Mouse (Mus musculus): ENCODE results near the gene Ppp6r2.
A peak's percentile ranks its signal among the peaks of the same experiment; 100 is the strongest.

The Ppp6r2 gene

DNA sequence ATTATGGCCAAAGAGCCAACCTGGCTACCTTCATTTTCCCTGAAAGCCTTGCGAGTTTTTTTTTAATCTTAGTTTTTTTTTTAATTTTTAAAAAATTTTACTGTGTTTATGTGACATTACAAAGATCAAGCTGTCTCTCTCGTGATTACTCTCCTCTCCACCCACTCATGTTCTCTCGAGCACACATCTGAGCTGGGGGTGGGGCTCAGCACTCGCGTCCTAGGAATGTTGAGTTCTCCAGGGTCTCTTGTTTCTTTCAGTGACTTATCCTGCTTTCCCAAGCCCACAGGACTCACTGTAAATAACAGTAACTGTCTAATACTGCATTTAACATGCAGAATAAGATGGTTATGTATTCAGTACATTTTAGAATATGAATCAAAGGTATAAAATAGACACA, 53.1 kb downstream of the Ppp6r2 start:
- DNase-seq, result no peak

DNA sequence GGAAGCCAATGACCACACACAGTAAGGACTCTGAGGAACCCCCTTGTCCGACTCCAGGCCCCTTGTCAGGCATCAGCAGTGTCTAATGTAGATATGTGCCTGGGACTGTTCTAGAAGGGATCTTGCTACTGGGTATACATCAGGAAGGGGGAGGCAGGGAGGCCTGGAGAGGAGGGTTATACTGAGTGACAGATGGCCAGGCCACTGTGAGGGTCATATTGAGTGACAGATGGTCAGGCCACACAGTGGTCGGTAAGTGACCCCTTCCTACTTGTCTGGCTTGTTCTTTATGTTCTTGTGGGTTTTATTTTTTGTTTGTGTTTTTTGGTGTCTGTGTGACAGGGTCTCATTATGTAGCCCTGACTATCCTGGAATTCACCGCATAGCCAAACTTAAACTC, 64.1 kb downstream of the Ppp6r2 start:
- peak; percentile 58 for DNase-seq

DNA sequence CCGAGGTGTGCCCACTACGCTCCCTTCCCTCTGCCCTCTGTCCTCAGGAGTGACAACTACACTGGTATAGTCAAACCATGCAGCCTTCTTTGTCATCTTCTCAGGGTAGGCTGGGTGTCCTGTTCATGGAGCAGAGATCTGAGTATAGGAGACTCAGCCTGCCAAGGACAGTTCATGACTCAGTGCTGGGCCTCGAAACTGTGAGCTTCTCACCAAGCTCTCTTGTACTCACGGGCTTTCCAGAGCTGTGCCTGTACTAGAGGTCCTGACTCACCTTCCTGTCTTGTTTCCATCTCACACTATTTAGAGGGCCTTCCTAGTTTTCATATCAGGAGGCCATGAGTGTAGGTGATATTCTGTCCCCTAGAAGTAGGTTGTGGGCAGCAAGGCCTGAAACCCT, 66.0 kb downstream of the Ppp6r2 start:
- no peak for DNase-seq

DNA sequence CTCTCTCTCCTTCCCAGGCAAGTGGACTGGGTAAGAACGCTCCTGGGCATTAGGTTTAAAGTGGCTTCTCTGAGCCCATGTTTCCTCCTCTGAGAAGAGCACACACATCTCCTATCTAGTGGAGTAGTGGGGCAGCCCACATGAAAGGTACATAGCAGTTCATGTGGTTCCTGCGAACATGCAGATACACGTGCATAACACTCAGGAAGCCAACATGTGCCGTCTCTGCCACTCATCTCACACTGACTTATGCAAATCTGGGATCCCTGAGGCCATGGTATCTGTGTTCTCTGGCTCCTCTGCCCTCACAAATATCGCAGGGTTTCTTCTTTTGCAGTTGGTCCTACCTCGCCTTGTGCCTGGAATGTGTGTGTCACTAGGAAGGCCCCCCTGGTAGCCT, 71.2 kb downstream of the Ppp6r2 start:
- DNase-seq, result no peak

DNA sequence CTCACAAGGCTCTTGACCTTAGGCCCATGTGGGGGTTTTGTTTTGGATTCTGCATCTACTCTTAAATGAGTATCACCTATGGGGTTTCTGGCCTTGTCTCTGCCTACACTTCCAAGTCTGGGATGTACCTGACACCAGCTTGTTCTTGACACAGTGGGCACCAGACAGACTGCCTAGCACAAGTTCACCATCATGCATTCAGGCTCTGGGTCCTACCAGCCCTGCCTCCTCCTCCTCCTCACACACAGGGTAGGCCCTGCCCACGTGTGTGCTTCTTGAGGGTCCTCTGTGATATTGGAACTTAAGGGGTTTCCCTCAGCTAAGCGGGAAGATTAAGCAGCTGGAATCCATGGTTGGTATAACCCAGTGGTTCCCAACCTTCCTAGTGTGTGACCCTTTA, 72.7 kb downstream of the Ppp6r2 start:
- no peak for DNase-seq

DNA sequence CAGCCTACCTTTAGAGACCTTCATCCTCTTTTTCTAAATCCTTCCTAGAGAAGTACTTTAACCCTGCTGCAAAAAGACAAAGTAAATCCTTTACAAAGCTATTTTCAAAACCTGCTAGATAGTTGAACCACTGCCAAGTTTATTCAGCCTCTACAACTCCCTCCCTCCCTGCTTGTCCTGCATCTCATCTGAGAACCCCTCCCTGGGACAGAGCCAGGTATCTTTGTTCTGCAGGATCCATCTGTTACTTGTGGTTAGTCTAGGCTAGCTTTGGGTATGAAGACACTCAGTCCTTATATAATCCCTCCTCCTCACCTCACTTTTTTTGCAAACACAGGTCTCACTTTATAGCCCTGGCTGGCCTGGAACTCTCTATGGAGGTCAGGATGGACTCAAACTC, 73.7 kb downstream of the Ppp6r2 start:
- no peak for DNase-seq

DNA sequence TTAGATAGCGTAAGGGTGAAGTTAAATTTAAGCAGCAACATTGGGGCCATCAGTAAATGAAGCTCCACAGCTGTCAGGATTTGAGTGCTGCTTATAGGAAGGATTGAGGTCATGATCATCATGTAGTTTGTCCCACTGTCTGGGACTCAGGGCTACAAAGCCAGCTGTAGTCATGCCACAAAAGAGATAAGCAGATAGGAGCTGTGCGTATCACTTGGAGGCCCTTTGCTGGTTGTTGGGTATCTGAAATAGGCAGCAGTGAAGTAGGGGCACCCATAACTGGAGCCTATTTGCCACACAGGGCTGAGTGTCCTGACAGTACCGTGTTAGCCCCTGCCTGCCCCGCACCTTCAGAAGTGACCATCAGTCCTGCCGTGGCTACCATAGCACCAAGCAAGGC, 74.1 kb downstream of the Ppp6r2 start:
- DNase-seq, result peak; percentile 8

DNA sequence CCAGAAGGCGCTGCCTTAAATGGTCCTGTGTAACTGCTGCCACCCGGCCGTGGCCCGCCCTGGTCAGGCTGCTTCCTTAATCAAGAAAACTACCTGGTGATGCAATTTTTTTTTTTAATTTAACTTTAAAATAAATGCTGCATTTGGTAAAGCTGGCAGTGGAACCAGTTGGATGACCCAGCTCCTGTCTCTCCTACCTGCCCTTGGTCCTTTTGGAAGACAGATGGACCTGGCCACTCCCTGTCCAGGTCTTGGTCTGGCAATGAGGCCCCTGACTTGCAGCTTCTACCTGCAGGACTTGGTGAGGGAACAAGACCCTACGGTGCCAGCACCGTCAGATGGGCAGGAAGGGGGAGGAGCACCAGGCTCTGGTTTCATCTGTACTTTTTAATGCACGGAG, 74.8 kb downstream of the Ppp6r2 start:
- DNase-seq, result no peak

DNA sequence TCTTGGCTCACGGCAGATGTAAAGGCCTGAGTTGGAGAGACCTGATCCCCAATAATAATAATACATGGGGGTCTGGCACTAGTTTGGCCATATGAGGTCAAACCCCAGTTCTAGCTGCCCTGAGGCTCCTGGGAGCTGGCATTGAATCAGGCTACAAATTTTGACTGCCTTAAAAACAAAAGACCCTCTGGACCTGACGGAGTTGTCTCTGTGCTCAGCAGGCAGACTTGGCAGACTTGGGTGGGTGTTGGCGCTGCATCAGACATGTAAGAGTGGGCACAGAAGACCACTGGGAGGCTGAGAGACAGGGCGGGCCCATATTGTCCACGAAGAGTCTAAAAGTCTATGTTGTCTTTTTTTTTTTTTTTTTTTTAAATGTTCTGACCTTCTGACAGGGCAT, 75.2 kb downstream of the Ppp6r2 start:
- DNase-seq, result no peak

DNA sequence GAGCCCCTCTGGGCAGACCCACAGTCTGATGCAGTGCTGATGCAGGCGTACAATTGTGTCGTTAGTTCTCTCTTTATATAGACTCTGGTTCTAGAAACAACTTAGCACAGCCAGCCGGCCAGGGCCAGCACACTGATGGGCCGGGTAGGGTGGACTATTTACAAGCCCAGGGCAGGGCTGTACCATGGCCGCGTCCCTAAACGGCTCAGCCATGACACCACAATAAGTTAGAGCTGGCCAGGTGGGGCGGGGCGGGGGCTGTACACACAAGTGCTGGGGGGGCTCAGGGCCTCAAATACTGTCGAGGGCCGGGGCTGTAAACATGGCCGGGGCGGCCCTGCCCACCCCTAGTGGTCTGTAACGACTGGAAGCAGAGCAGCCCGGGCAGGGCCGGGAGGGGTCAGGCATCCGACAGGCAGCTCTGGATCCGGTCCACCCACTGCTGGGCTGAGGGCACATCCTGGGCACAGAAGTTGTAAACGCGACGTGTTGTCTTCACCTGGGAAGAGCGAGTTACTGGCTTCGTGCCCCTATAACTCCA, 76.9 kb downstream of the Ppp6r2 start:
- no peak for DNase-seq

DNA sequence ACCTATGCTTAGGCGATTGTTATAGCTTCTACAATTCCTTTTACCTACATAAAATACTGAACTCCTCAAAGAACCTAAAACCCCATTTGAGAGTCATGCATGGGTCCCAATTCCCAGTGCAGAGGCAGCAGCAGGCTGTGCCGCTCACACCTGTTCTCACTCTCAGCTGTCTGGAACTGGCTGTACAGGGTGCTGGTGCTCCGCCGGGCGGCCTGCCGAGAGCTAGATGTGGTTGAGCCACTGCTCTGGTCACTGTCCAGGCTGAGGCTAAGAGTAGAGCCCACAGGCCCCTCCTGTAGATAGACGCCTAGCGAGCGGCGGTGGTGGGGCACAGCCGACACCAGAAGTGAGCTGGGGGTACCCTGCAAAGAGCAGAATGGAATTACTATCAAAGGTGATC, 78.1 kb downstream of the Ppp6r2 start:
- no peak for DNase-seq

DNA sequence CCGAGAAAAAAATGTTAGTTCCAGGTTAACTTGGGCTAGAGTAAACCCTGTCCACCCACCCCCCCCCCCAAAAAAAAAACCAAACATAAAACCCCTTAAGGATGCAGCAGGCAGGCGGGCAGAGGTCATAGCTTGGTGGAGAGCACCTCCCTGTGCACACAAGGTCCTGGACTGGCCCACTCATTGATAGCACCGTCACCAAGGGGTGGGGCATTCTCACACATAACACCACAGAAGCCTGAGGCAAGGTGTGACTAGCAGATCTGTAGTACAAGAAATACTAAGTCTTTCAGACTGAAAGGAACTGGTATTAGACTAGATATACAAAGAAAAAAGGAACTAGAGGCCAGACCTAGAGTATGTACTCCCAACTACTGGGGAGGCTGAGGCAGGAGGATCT, 80.2 kb downstream of the Ppp6r2 start:
- no peak for DNase-seq

DNA sequence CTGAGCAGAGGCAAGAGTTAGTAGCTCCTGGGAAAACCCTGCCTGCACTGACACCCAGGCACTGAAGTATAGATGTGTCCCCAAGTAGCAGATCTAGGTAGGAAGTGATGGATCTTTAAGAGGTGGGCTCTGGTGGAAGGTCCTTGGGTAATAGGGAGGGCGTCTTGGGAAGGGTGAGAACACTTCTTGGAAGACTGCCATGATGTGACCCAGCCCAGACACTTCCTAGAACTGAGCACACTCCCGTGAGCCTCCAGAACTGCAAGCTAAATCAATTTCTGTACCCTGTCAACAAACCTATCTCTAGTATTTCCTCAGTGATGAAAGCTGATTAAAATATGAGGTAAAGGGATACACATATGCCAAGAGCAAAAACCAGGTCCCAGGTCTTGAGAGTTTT, 81.4 kb downstream of the Ppp6r2 start:
- no peak for DNase-seq

DNA sequence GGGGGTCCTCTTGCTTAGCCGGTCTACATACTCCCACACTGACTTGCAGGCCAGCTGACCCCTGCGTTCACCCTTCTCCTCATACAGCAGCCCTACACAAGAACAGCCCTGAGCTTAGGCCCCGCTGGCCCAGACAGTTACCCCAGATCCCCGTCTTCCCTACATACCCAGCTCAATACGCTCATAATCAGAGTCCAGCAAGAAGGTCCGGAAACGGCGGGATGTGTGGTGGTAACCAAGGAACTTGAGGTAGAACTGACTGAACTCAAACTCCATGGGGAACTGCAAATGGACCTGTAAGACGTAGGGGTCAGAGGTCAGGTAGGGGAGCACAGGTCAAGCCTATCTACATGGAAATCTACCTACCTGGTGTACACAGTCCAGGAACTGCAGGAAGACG, 82.4 kb downstream of the Ppp6r2 start:
- DNase-seq, result no peak

DNA sequence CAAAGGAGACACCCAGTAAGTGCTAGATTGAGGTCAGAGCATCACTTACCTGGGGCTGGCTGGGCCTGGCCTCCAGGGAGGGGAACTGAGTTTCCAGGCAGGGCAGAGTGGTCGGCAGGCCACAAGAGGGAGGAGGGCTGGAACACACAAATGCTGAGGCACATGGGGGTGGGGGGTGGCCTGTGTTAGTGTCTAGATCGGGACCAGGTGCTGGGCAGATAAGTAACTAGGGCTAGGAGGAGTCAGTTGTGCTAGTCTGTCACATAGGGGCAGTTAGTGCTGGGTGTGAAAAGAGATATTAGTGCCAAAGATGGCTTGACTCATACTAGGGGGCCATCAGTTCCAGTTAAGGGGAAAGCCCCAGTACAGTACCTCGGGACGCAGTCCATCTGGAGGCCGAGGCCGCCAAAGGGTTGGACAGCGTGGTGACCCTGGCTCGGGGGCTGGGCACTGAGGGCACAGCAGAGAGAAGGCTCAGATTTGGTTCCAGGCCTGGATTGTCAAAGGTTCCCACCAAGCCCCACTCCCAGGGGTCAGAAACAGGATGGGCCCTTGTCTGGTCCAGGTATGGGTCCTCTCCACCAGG, 84.3 kb downstream of the Ppp6r2 start:
- no peak for DNase-seq

DNA sequence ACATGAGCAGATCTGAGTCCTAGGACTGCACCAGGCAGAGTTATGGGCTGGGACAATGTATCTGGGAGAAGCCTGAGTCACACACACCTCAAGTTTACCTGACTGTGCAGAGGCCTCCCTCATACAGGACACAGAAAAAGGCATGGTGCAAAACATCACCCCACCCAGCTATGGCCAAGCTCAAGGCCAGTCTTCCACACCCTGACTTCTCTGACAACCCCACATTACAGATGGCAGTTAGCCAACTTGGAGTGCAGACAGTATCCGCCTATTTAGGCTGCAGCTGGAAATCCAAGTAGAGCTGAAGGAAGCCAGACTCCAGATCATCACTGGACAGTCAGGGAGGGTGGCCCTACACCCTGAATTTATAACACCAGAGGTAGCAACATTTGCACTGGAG, 85.1 kb downstream of the Ppp6r2 start:
- DNase-seq, result no peak

DNA sequence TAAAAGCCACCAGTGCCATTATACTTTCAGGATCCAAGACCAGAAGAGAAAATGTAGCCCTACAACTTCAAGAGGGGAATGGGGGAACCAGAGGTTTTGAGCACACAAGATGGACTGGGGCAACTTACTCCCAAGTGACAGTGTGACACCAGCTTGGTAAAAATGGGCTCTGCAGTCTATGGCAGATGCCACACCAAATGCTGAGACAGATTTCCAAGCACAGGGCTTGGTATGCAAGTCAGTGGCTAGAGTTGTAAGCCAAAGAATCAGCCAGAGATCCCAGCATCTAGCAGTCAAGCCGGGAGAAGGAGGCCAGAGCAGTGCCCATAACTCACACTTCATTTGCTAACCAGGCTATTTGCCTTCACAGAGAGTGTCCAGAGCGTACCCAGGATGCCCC, 86.3 kb downstream of the Ppp6r2 start:
- no peak for DNase-seq

DNA sequence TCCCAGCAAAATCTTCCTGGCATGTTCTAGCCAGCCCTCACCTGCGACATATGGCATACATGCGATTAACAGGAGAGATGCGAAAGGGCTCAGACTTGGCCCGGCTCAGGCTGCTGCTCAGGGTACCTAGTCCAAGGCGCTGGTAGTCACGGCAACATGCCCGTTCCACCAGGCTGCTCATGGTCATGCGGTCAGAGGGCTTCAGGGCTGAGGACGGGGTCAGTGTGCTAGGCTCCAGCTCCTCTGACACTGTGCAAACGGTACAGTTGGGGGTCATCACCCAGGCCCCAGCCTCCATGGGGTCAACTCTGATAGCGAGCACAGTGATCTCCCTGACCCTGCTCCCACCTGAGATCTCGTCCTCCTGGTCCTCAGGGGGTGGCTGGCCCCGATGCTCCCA, 88.8 kb downstream of the Ppp6r2 start:
- no peak for DNase-seq

DNA sequence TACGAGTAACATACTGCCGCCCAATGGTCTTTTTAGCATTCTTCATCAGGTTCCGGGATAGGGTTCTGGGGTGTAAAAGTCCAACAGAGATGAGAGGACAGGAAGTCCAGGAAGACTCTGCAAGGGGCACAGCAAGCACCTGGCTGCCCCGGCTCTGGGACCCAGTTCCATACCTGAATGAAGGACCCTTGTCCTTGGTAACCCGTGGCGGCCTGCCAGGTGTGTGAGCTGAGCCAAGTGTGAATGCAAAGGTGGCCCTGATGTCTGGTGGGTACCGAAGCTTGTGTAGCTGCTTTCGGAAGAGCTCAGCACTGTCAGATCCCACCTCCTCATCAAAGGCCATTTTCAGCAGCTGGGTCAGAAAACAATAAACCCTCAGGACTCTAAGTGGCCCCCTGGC, 89.2 kb downstream of the Ppp6r2 start:
- DNase-seq, result no peak

DNA sequence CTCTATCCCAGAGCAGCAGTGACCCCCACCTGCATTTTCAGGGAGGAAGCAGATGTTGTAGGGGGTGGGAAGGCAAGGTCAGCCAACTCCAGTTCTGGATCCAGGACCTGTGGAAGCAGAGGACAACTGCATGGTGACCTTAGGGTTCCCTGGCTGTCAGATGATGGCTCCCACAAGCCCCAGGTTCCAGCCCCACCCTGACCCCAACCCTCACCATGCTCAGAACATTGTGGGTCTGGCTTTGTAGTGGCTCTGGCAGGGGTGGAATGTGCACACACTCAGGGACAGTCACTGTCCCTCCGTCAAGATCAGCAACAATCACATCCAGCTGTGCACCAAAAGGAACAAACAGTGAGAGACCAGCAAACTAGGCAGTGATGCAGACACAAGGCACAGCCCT, 94.6 kb downstream of the Ppp6r2 start:
- no peak for DNase-seq

DNA sequence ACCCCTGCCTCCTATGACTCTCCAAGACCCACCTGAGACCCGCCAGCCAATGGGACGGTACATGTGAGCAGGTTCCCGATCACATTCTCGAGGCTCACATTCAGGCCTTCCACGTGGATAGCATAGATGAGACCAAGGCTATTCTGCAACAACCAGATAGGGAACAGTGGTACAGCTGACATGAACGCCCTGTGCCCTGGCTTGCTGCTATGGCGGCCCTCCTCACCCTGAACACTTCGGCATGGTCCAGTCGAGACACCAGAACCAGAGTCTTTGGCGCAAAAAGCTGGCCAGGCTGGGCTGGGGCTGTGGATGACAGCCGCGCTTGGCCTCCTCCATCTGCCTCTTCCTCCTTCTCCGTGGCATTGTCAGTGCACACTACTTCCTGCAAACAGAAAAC, 96.1 kb downstream of the Ppp6r2 start:
- DNase-seq, result no peak

DNA sequence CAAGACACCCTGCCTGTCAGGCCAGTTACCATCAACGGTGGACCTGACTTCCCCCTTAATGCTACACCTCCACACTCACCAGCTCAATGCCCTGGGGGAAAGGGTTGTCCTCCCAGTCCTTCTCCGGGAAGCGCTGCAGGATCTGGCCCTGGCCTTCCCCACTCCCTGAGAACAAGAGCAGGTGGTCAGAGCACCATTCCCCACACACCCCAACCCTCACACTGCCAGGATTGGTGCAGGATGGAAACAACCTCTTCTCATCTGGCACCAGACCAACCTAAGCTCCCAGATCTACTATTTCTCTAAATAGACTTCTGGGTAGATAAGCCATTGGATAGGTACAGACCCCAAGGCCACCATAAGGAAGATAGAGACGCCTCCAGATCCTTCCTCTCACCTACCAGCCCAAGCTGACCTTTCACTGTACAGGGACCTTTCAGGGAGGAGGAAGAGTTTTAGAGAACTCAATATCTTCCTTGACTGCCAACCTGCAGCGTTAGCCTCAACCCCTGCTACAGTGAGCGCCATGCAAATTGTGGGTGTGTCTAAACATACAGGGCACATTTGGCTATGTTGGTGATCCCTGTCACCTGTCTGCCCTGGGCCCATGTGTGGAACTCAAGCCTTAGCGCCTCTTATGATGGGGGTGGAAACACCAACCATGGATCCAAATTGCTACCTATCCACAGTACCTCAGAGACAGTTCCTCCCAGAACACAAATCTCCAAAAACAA, 97.2 kb downstream of the Ppp6r2 start:
- DNase-seq, result no peak

DNA sequence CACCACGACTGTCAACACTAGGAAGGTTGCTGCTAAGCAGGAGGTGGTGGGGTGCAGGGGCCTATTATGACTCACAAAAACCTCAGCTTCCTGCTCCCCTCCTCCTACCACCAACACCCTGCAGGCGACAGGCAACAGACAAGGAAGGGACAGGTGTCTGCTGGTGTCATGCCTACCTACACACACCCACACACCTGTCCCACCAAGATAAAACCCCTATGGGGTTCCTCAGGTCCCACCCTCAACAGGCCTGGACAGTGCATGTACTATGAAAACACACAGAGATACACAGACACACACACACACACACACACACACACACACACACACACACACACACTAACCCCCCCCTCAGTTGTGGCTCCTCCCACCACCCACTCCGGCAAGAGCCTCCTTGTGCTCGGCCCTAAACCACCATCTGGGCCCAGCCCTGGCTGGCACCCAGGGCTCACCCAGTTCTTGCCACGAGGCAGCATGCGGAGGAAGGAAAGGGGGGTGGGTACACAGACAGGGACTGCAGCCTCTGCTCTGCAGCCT, 98.7 kb downstream of the Ppp6r2 start:
- DNase-seq, result no peak

DNA sequence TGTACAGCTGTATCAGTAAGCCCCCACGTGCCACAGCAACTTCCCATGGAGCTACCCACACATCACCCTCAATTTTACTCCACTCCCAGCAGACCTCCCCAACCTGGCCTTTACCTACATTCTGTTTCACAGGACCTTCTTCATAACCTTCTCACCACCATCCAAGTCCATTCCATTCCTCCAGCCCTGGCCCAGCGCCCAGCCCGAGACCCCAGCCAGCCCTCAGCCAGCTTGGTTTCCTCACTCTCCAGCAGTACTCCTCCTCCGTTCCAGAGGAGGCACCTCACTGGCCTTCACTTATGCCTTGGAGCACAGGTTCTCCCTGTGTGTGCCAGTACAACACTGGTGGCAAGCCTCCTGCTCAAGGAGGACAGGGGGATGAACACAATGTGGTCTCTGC, 102.0 kb downstream of the Ppp6r2 start:
- no peak for DNase-seq

DNA sequence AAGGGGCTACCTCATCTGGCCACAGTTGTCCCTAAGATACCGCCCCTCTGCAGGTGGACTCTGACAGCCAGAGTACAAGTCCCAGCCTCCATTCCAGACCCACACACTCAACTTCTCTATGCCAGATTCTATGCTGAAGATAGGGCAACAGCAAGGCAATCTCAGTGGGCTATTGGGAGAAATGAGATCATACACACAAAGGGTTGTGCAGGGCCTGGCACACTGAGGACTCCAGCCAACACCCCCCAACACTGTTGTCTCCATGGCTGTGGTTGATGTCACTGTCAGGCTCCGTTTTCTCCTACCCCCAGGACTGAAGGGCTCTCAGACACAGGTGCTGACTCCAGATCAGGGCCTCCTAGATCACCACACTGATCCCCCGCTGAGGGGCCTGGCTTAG, 102.8 kb downstream of the Ppp6r2 start:
- DNase-seq, result no peak
